Mouse (Mus musculus) heart, postnatal 0 days (tissue): ENCODE results near the gene 5730596B20Rik.

Experiments
- CTCF ChIP-seq: IDR thresholded peaks from 2 replicates; pipeline ENCODE4 v1.5.1; 2016; ENCODE audit warnings: antibody characterized with exemption, control low read depth, low read depth
- EP300 ChIP-seq: IDR thresholded peaks from 2 replicates; pipeline ENCODE4 v1.6.1; 2016; ENCODE audit warnings: antibody characterized with exemption, low read depth

DNA sequence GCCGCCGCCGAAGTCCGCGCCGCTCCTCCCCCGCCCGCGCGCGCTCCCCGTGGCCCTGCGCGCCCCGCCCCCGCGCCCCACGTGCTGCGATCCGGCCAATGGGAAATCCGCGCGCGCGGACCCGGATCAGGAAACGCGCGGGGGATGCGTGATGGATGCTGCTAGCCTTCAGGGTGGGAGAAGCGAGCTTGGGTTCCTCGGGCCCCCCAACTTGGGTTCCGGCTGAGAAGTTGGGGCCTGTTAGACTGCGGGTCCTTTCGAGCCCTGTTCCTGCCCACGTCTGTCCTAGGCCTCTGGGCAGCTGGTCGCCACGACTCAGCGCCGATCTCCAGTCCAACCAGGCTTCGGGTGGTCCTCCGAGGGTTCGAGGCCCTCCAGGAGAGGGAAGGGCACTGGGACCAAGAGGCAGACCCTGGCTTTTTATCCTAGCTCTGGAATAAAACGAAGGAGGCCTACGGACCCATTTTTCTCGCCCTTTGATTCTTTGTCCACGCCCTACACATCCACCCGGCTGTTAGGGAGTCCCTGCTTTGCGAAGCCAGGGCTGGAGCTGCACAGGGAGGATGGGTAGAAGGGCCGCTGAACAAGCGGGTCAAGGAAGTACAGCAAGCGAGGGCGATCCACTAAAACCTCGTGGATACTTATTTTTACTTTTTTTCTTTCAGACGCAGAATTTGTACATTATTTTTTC, 14.7 kb downstream of the 5730596B20Rik start:
- TF ChIP-seq CTCF (no peak), EP300 (no peak)
